Mouse (Mus musculus): ENCODE data around the gene Olfr1028.

Gene Olfr1028

GRCm38 (mm10) chr2:85950137-85950536 lies at the start of gene Olfr1028:
Olfr1028 (plus strand) TSS chr2:85950437.
- no peak for DNase-seq (ENCODE audit: low read depth, low spot score)

- no peak for DNase-seq (ENCODE audit: low read depth, low spot score)
Measured at GRCm38 (mm10) chr2:85904952-85905351, 45.3 kb upstream of the Olfr1028 start, which contains the start of gene Olfr1024. Olfr1024 (minus strand) TSS chr2:85905052.

- DNase-seq (ENCODE audit: low read depth, low spot score), result no peak
Measured at GRCm38 (mm10) chr2:85913197-85913596, 37.0 kb upstream of the Olfr1028 start.

GRCm38 (mm10) chr2:85914893-85915292 lies 35.3 kb upstream of the Olfr1028 start, which contains the start of gene Olfr1025-ps1:
Olfr1025-ps1 (plus strand) TSS chr2:85915193.
- no peak for DNase-seq (ENCODE audit: low read depth, low spot score)

- DNase-seq (ENCODE audit: low read depth, low spot score), result no peak
Measured at GRCm38 (mm10) chr2:85921258-85921657, 29.0 kb upstream of the Olfr1028 start, which contains the start of gene Olfr1026. Olfr1026 (plus strand) TSS chr2:85921558.

GRCm38 (mm10) chr2:85973595-85973994 lies 23.4 kb downstream of the Olfr1028 start, which contains the start of gene Olfr1029:
Olfr1029 (plus strand) TSS chr2:85973895.
- DNase-seq (ENCODE audit: low read depth, low spot score), result no peak

- DNase-seq (ENCODE audit: low read depth, low spot score), result no peak
Measured at GRCm38 (mm10) chr2:85978976-85979375, 28.7 kb downstream of the Olfr1028 start, which contains the start of gene Olfr1030. Olfr1030 (plus strand) TSS chr2:85979276.

GRCm38 (mm10) chr2:85990004-85990403 lies 39.8 kb downstream of the Olfr1028 start, which contains the start of gene Olfr1031:
Olfr1031 (plus strand) TSS chr2:85990304.
- DNase-seq (ENCODE audit: low read depth, low spot score), result no peak

Data from WW6 (cell line).